Mouse (Mus musculus) heart, embryonic 13.5 days (tissue): Measurements from ENCODE around the gene Tcf3. TPM values are rescaled to one million over a fixed set of nuclear protein-coding genes. Genes with fewer than 3 reads are reported as not detected.

Experiments
- ATAC-seq: fragments of 200-750 bp; cut with Nextera tagmentation; 2 replicates; pipeline ENCODE4 v1.8.0; 2017; ENCODE audit warnings: moderate TSS enrichment; ENCODE audit not compliant: insufficient number of reproducible peaks, low FRiP score, low TSS enrichment; ENCODE audit errors: extremely low read depth
- H3K27ac ChIP-seq: fragments of 300-500 bp; sonication (generic); replicated peaks from 2 replicates; pipeline ENCODE4 v1.5.1; 2015; ENCODE audit warnings: moderate library complexity, mild to moderate bottlenecking, inconsistent platforms
- H3K27me3 ChIP-seq: fragments of 300-500 bp; sonication (generic); replicated peaks from 2 replicates; pipeline ENCODE4 v1.6.1; 2015; ENCODE audit warnings: mild to moderate bottlenecking, inconsistent platforms
- H3K36me3 ChIP-seq: fragments of 300-500 bp; sonication (generic); 2 replicates; pipeline ENCODE4 v1.6.1; 2015; ENCODE audit warnings: mild to moderate bottlenecking, inconsistent platforms
- H3K4me1 ChIP-seq: fragments of 300-500 bp; sonication (generic); 2 replicates; pipeline ENCODE4 v1.6.1; 2015; ENCODE audit warnings: inconsistent platforms
- H3K4me2 ChIP-seq: fragments of 300-500 bp; sonication (generic); 2 replicates; pipeline ENCODE4 v1.6.1; 2015; ENCODE audit warnings: inconsistent platforms, mild to moderate bottlenecking, moderate library complexity
- H3K4me3 ChIP-seq: fragments of 300-500 bp; sonication (generic); 2 replicates; pipeline ENCODE4 v1.5.1; 2015; ENCODE audit warnings: moderate library complexity, mild to moderate bottlenecking, inconsistent platforms
- H3K9ac ChIP-seq: fragments of 300-500 bp; sonication (generic); 2 replicates; pipeline ENCODE4 v1.6.1; 2015; ENCODE audit warnings: inconsistent platforms, mild to moderate bottlenecking, moderate library complexity
- H3K9me3 ChIP-seq: fragments of 300-500 bp; sonication (generic); 2 replicates; pipeline ENCODE4 v1.6.1; 2016; ENCODE audit warnings: inconsistent platforms
- WGBS: fragments of 180-500 bp; shearing (Covaris S2); methylation state at CpG from one replicate; pipeline ENCODE4 v1.1.7; 2015; ENCODE audit warnings: mixed read lengths; 5-methylcytosine and 5-hydroxymethylcytosine counted together
- polyA plus RNA-seq: library from polyadenylated mRNA; unstranded; fragments of >200 nt; fragmentation: Nextera tagmentation; extraction: Ambion mirVana; gene quantifications from 2 replicates; pipeline ENCODE4 v1.2.1, GENCODE M21; 2015

Tcf3 gene
- polyA plus RNA-seq, 1 experiment from 2014 or later, result 57.6 TPM

- Histone ChIP-seq H3K9ac (no peak overlapping the region), H3K27me3 (peaks cover 34% of the 10 kb centered on the region), H3K4me3 (no peak overlapping the region), H3K9me3 (peaks cover 2% of the 10 kb centered on the region; the same call in 1 of the 2 replicates), H3K27ac (no peak overlapping the region), H3K4me2 (no peak overlapping the region), H3K36me3 (no peaks in the 10 kb centered on the region), H3K4me1 (0 out of 2 replicates have a peak, but pooled peaks cover 5% of the 10 kb centered on the region)
- 70% methylated on average over 5 of the region's 5 CpGs for WGBS
- ATAC-seq, result no peak
Measured at GRCm38 (mm10) chr10:80454781-80455180, 21.3 kb upstream of the Tcf3 start.

GRCm38 (mm10) chr10:80453601-80454000 is 20.2 kb upstream of the Tcf3 start:
- Histone ChIP-seq H3K9me3 (peaks cover 2% of the 10 kb centered on the region; the same call in 1 of the 2 replicates), H3K4me1 (0 out of 2 replicates have a peak, but pooled peaks cover 5% of the 10 kb centered on the region), H3K36me3 (no peaks in the 10 kb centered on the region), H3K27ac (no peak overlapping the region), H3K9ac (peak overlapping the region; percentile 5; the same call in 1 of the 2 replicates), H3K27me3 (peaks cover 39% of the 10 kb centered on the region), H3K4me2 (peak overlapping the region; percentile 20; the same call in 1 of the 2 replicates), H3K4me3 (no peak overlapping the region)
- 29% methylated on average over 10 of the region's 10 CpGs for WGBS
- no peak for ATAC-seq

GRCm38 (mm10) chr10:80450599-80450998 is 17.2 kb upstream of the Tcf3 start:
- H3K9me3 ChIP-seq, result peaks cover 2% of the 10 kb centered on the region; the same call in 1 of the 2 replicates
- no peak overlapping the region for H3K9ac ChIP-seq
- H3K4me2 ChIP-seq, result 0 out of 2 replicates have a peak overlapping the region, but pooled peaks have one; percentile 11
- peaks cover 59% of the 10 kb centered on the region for H3K27me3 ChIP-seq
- H3K4me3 ChIP-seq, result no peak overlapping the region
- H3K27ac ChIP-seq, result no peak overlapping the region
- H3K36me3 ChIP-seq, result no peaks in the 10 kb centered on the region
- H3K4me1 ChIP-seq, result peaks cover 11% of the 10 kb centered on the region
- no peak for ATAC-seq
- WGBS, result 7% methylated on average over 6 of the region's 6 CpGs

GRCm38 (mm10) chr10:80445898-80446601 is 12.6 kb upstream of the Tcf3 start:
- H3K9me3 ChIP-seq, result no peaks in the 10 kb centered on the region
- WGBS, result 9% methylated on average over 26 of the region's 26 CpGs
- 0 out of 2 replicates have a peak, but pooled peaks have one; percentile 62 for ATAC-seq
- H3K9ac ChIP-seq, result no peak overlapping the region
- H3K27me3 ChIP-seq, result peaks cover 64% of the 10 kb centered on the region
- peak overlapping the region; percentile 56 for H3K4me2 ChIP-seq
- H3K36me3 ChIP-seq, result no peaks in the 10 kb centered on the region
- no peak overlapping the region for H3K4me3 ChIP-seq
- H3K4me1 ChIP-seq, result peaks cover 9% of the 10 kb centered on the region
- H3K27ac ChIP-seq, result no peak overlapping the region

- Histone ChIP-seq H3K36me3 (no peaks in the 10 kb centered on the region), H3K9me3 (no peaks in the 10 kb centered on the region), H3K4me3 (no peak overlapping the region), H3K9ac (no peak overlapping the region), H3K27me3 (peaks cover 58% of the 10 kb centered on the region), H3K4me1 (peaks cover 9% of the 10 kb centered on the region), H3K27ac (no peak overlapping the region), H3K4me2 (no peak overlapping the region)
- 63% methylated on average over 1 of the region's 1 CpGs for WGBS
- ATAC-seq, result no peak
Measured at GRCm38 (mm10) chr10:80445052-80445451, 11.6 kb upstream of the Tcf3 start.

- Histone ChIP-seq H3K9me3 (no peaks in the 10 kb centered on the region), H3K4me2 (no peak overlapping the region), H3K27ac (no peak overlapping the region), H3K4me3 (no peak overlapping the region), H3K36me3 (no peaks in the 10 kb centered on the region), H3K27me3 (peaks cover 58% of the 10 kb centered on the region), H3K9ac (peak overlapping the region; percentile 8; the same call in 1 of the 2 replicates), H3K4me1 (peaks cover 9% of the 10 kb centered on the region)
- ATAC-seq, result no peak
- WGBS, result 29% methylated on average over 5 of the region's 5 CpGs
Measured at GRCm38 (mm10) chr10:80444339-80445045, 11.0 kb upstream of the Tcf3 start.

GRCm38 (mm10) chr10:80443575-80444278 is 10.3 kb upstream of the Tcf3 start:
- H3K36me3 ChIP-seq, result no peaks in the 10 kb centered on the region
- ATAC-seq, result no peak
- no peak overlapping the region for H3K4me2 ChIP-seq
- H3K9ac ChIP-seq, result peak overlapping the region; percentile 37; the same call in 1 of the 2 replicates
- H3K27me3 ChIP-seq, result peaks cover 52% of the 10 kb centered on the region
- peaks cover 9% of the 10 kb centered on the region for H3K4me1 ChIP-seq
- no peaks in the 10 kb centered on the region for H3K9me3 ChIP-seq
- H3K4me3 ChIP-seq, result no peak overlapping the region
- WGBS, result 77% methylated on average over 8 of the region's 8 CpGs
- H3K27ac ChIP-seq, result no peak overlapping the region

- 0 out of 2 replicates have a peak overlapping the region, but pooled peaks have one; percentile 37 for H3K9ac ChIP-seq
- H3K27ac ChIP-seq, result no peak overlapping the region
- peaks cover 52% of the 10 kb centered on the region for H3K27me3 ChIP-seq
- H3K9me3 ChIP-seq, result no peaks in the 10 kb centered on the region
- peaks cover 9% of the 10 kb centered on the region for H3K4me1 ChIP-seq
- WGBS, result 43% methylated on average over 2 of the region's 2 CpGs
- H3K36me3 ChIP-seq, result no peaks in the 10 kb centered on the region
- H3K4me3 ChIP-seq, result no peak overlapping the region
- H3K4me2 ChIP-seq, result no peak overlapping the region
- ATAC-seq, result no peak
Measured at GRCm38 (mm10) chr10:80442989-80443388, 9.5 kb upstream of the Tcf3 start.

GRCm38 (mm10) chr10:80441598-80441997 is 8.2 kb upstream of the Tcf3 start:
- ATAC-seq, result no peak
- H3K36me3 ChIP-seq, result no peaks in the 10 kb centered on the region
- H3K27me3 ChIP-seq, result peaks cover 42% of the 10 kb centered on the region
- no peak overlapping the region for H3K4me3 ChIP-seq
- WGBS, result 54% methylated on average over 8 of the region's 8 CpGs
- H3K4me1 ChIP-seq, result peaks cover 11% of the 10 kb centered on the region
- H3K9ac ChIP-seq, result no peak overlapping the region
- no peaks in the 10 kb centered on the region for H3K9me3 ChIP-seq
- no peak overlapping the region for H3K27ac ChIP-seq
- no peak overlapping the region for H3K4me2 ChIP-seq

- Histone ChIP-seq H3K4me2 (no peak overlapping the region), H3K9ac (no peak overlapping the region)
- no peak for ATAC-seq
Measured at GRCm38 (mm10) chr10:80440031-80440430, 6.6 kb upstream of the Tcf3 start.

GRCm38 (mm10) chr10:80437973-80438372 is 4.5 kb upstream of the Tcf3 start:
- H3K9me3 ChIP-seq, result no peaks in the 10 kb centered on the region
- no peaks in the 10 kb centered on the region for H3K36me3 ChIP-seq
- no peak overlapping the region for H3K4me3 ChIP-seq
- H3K27ac ChIP-seq, result no peak overlapping the region
- no peak for ATAC-seq
- WGBS, result 60% methylated on average over 4 of the region's 4 CpGs
- H3K4me1 ChIP-seq, result peaks cover 22% of the 10 kb centered on the region
- H3K27me3 ChIP-seq, result peaks cover 16% of the 10 kb centered on the region
- H3K9ac ChIP-seq, result no peak overlapping the region
- H3K4me2 ChIP-seq, result no peak overlapping the region

More at GRCm38 (mm10) chr10:80440031-80440430, 6.6 kb upstream of the Tcf3 start:
- Histone ChIP-seq H3K4me3 (no peak overlapping the region), H3K4me1 (peaks cover 16% of the 10 kb centered on the region), H3K9me3 (no peaks in the 10 kb centered on the region), H3K27me3 (peaks cover 33% of the 10 kb centered on the region), H3K36me3 (no peaks in the 10 kb centered on the region), H3K27ac (no peak overlapping the region)
